Comparison of ENCODE assay signal across 8 mouse cellular contexts in genomic region chr17:28327673-28328325, GRCm38 (mm10). TPM values are rescaled to one million over a fixed set of nuclear protein-coding genes. Genes with fewer than 3 reads are reported as not detected.
DNase-seq lines count a peak whose midpoint lies in the region; ATAC-seq and TF ChIP-seq lines count a peak whose summit lies in the region.

No protein-coding gene starts in this region.

- TF ChIP-seq CTCF in thymus, adult 2 months (IDR thresholded peaks at IDR 0.05; ENCODE audit: borderline replicate concordance, control insufficient read depth, extremely low read depth, insufficient read depth, low read length, poor library complexity): no peak

- H3K4me1 ChIP-seq in thymus, adult 2 months (replicated peaks; ENCODE audit: control insufficient read depth, insufficient read depth, low read length): peaks cover 25% of the 10 kb centered on the region
- H3K4me1 ChIP-seq in hindbrain, embryonic 15.5 days (replicated peaks): peaks cover 29% of the 10 kb centered on the region
- peaks cover 28% of the 10 kb centered on the region for H3K4me1 ChIP-seq in liver, embryonic 11.5 days (replicated peaks; ENCODE audit: control insufficient read depth, insufficient read depth, low read length)

- H3K4me2 ChIP-seq in hindbrain, embryonic 15.5 days: peak overlapping the region; percentile 98
- H3K4me2 ChIP-seq in liver, embryonic 11.5 days: peak overlapping the region; percentile 99

- WGBS in thymus, adult 2 months: 50% methylated on average over 22 of the region's 22 CpGs
- 15% methylated on average over 22 of the region's 22 CpGs for WGBS in hindbrain, embryonic 15.5 days
- WGBS in liver, embryonic 11.5 days: 15% methylated on average over 22 of the region's 22 CpGs

- H3K9me3 ChIP-seq in hindbrain, embryonic 15.5 days: no peaks in the 10 kb centered on the region
- H3K9me3 ChIP-seq in liver, embryonic 11.5 days (ENCODE audit: control insufficient read depth, low read length): no peaks in the 10 kb centered on the region

- TF ChIP-seq POLR2A in thymus, adult 2 months (IDR thresholded peaks at IDR 0.05; ENCODE audit: control insufficient read depth, extremely low read depth, insufficient read depth, low read length, poor library complexity): no peak

- no peaks in the 10 kb centered on the region for H3K27me3 ChIP-seq in thymus, adult 2 months (ENCODE audit: control insufficient read depth, insufficient read depth, low read length)
- H3K27me3 ChIP-seq in hindbrain, embryonic 15.5 days: no peaks in the 10 kb centered on the region
- H3K27me3 ChIP-seq in liver, embryonic 11.5 days (replicated peaks; ENCODE audit: control insufficient read depth, insufficient read depth, low read length): no peaks in the 10 kb centered on the region

- peaks cover 21% of the 10 kb centered on the region for H3K36me3 ChIP-seq in thymus, adult 2 months (ENCODE audit: control insufficient read depth, insufficient read depth, low read length)
- peaks cover 17% of the 10 kb centered on the region for H3K36me3 ChIP-seq in hindbrain, embryonic 15.5 days
- H3K36me3 ChIP-seq in liver, embryonic 11.5 days (ENCODE audit: control insufficient read depth, insufficient read depth, low read length): peaks cover 32% of the 10 kb centered on the region

- peak; percentile 60 for ATAC-seq in hindbrain, embryonic 15.5 days (ENCODE audit: low FRiP score, low read depth)
- peak; percentile 29 for ATAC-seq in liver, embryonic 11.5 days (replicated peaks; ENCODE audit: low FRiP score)

- H3K27ac ChIP-seq in thymus, adult 2 months (ENCODE audit: control insufficient read depth, insufficient read depth, low read length): no peak overlapping the region
- H3K27ac ChIP-seq in hindbrain, embryonic 15.5 days (replicated peaks): peak overlapping the region; percentile 88
- peak overlapping the region; percentile 99 for H3K27ac ChIP-seq in liver, embryonic 11.5 days (ENCODE audit: low read depth, low read length)

- peak overlapping the region; percentile 69 for H3K9ac ChIP-seq in hindbrain, embryonic 15.5 days
- peak overlapping the region; percentile 100 for H3K9ac ChIP-seq in liver, embryonic 11.5 days (ENCODE audit: low read depth, low read length)

- H3K4me3 ChIP-seq in thymus, adult 2 months (ENCODE audit: control insufficient read depth, insufficient read depth, low read length): peak overlapping the region; percentile 21
- H3K4me3 ChIP-seq in hindbrain, embryonic 15.5 days: peak overlapping the region; percentile 79
- H3K4me3 ChIP-seq in liver, embryonic 11.5 days (ENCODE audit: low read depth, low read length): peak overlapping the region; percentile 100

- DNase-seq in embryo, embryonic 11 days: peak; percentile 34
- DNase-seq in embryo, embryonic 9.5 days (ENCODE audit: extremely low spot score): no peak
- no peak for DNase-seq in thymus, adult 2 months
- DNase-seq in thymus, adult 18-20 months: no peak
- DNase-seq in liver, embryonic 11.5 days (ENCODE audit: low spot score): peak; percentile 54
- DNase-seq in retina, postnatal 7 days (ENCODE audit: low read depth, low spot score): peak; percentile 79
- no peak for DNase-seq in T-cell, adult 2 months (ENCODE audit: low spot score)

RNA-seq across cellular contexts. Expression of gene Rpl10a, which starts 0.5 kb away (rescaled TPM):
- polyA plus RNA-seq in thymus, adult 2 months (2012; rRNA removed): 3,187 and 3,626 TPM in 2 replicates
- 318 and 325 TPM in 2 replicates for polyA plus RNA-seq in hindbrain, embryonic 15.5 days (2015; fragmentation: Nextera tagmentation; extraction: Ambion mirVana)
- polyA plus RNA-seq in liver, embryonic 11.5 days (2014; fragmentation: Nextera tagmentation; extraction: Ambion mirVana): 683 and 733 TPM in 2 replicates

RNA-seq across cellular contexts. Expression of gene Fance, which starts 14.5 kb away (rescaled TPM):
- polyA plus RNA-seq in thymus, adult 2 months (2012; rRNA removed): 31.3 and 37.7 TPM in 2 replicates
- 25.5 and 26.2 TPM in 2 replicates for polyA plus RNA-seq in hindbrain, embryonic 15.5 days (2015; fragmentation: Nextera tagmentation; extraction: Ambion mirVana)
- polyA plus RNA-seq in liver, embryonic 11.5 days (2014; fragmentation: Nextera tagmentation; extraction: Ambion mirVana): 30.2 and 31.1 TPM in 2 replicates

RNA-seq across cellular contexts. Expression of gene Tead3, which starts 22.8 kb away (rescaled TPM):
- 10.6 and 11.6 TPM in 2 replicates for polyA plus RNA-seq in thymus, adult 2 months (2012; rRNA removed)
- polyA plus RNA-seq in hindbrain, embryonic 15.5 days (2015; fragmentation: Nextera tagmentation; extraction: Ambion mirVana): 1.8 and 2.7 TPM in 2 replicates
- polyA plus RNA-seq in liver, embryonic 11.5 days (2014; fragmentation: Nextera tagmentation; extraction: Ambion mirVana): 4.3 and 4.6 TPM in 2 replicates

RNA-seq across cellular contexts. Expression of gene Tulp1, which starts 37.2 kb away (rescaled TPM):
- polyA plus RNA-seq in thymus, adult 2 months (2012; rRNA removed): 0.35 and 0.59 TPM in 2 replicates
- 1.5 and 1.7 TPM in 2 replicates for polyA plus RNA-seq in hindbrain, embryonic 15.5 days (2015; fragmentation: Nextera tagmentation; extraction: Ambion mirVana)
- 2.8 and 3.3 TPM in 2 replicates for polyA plus RNA-seq in liver, embryonic 11.5 days (2014; fragmentation: Nextera tagmentation; extraction: Ambion mirVana)

Comparison
In these comparisons a context has a peak if more than half of its experiments do, and no peak if none do; other contexts are left out.
1. DNase-seq: peak in embryo, embryonic 11 days (single experiment), liver, embryonic 11.5 days (single experiment) and retina, postnatal 7 days (single experiment); none in embryo, embryonic 9.5 days (single experiment), thymus, adult 2 months (single experiment), thymus, adult 18-20 months (0 of 2) and T-cell, adult 2 months (single experiment).
2. H3K4me3 ChIP-seq: peak in every context shown above with its lines; median percentile 100 in liver, embryonic 11.5 days; 79 in hindbrain, embryonic 15.5 days; 21 in thymus, adult 2 months.